Mouse (Mus musculus): ENCODE results near the gene Clcnka.

DNA sequence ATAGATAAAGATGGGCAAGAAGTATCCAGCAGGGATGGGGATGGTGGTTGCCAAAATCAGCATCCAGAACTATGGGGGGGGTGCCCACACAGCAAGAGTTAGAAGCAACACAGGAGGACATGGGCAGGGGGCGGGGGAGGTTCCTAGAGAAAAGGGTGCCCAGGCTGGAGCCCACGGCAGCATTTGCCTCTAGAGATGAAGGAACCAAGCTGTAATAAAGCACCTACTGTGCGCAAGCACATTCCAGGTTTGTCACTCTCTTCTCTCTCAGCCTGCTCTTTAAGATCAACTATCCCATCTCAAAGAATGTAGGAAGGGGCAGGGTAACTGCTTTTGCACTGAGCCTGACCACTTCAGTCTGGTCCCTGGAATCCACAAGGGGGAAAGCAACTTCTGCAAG, 10.1 kb upstream of the Clcnka start:
- TF ChIP-seq CTCF (conservative IDR thresholded peaks at IDR 0.05; ENCODE audit: insufficient read depth, insufficient read length, low read depth, low read length) = no peak
- no peak for TF ChIP-seq POLR2A (IDR thresholded peaks at IDR 0.05; ENCODE audit: low read depth, low read length)
